Mouse (Mus musculus): ENCODE results near the gene Ccdc63.

- TF ChIP-seq CTCF (IDR thresholded peaks at IDR 0.05; ENCODE audit: borderline replicate concordance, control insufficient read depth, extremely low read depth, insufficient read depth, low read length, poor library complexity) (peak; percentile 29; the same call in 1 of the 2 replicates), POLR2A (IDR thresholded peaks at IDR 0.05; ENCODE audit: control insufficient read depth, extremely low read depth, insufficient read depth, low read length, poor library complexity) (no peak)
These were observed 24.4 kb downstream of the Ccdc63 start for GRCm38 (mm10) chr5:122116243-122116642.

Measured in thymus, adult 2 months (tissue).